ENCODE assay signal across 14 mouse cellular contexts in the genomic region with DNA sequence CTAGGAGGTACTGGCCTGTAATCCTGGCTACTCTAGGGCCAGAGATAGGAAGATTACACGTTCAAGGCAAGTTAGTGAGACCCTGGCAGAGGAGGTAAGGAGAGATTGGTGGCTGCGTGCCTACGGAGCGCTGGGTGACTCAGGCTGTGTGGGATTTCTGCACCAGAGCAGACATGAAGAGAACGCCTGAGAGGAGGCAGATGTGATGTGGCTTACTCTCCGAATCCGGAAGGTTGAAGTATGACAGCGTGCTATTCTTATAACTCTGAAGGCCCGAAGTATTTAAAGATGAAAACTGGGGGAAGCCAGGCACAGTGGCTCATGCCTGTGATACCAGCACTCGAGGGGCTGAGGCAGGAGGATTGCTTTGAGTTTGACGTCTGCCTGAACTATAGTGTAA. TPM values are rescaled to one million over a fixed set of nuclear protein-coding genes. Genes with fewer than 3 reads are reported as not detected.
A peak's percentile ranks its signal among the peaks of the same experiment; 100 is the strongest.
DNase-seq lines count a peak whose midpoint lies in the region; ATAC-seq and TF ChIP-seq lines count a peak whose summit lies in the region.
"Had no signal": no experiment of that assay in that cellular context is flagged by ENCODE, and none has a peak within 500 bp of the region (broad histone marks: within the 10 kb centered on the region; RNA-seq: fewer than 3 reads in every experiment).

No protein-coding gene starts in this region.

- H3K27me3 ChIP-seq in kidney, postnatal 0 days (ENCODE audit: insufficient read depth, low read length): no peaks in the 10 kb centered on the region
- H3K27me3 ChIP-seq: hindbrain, embryonic 15.5 days had no signal

- peaks cover 23% of the 10 kb centered on the region for H3K36me3 ChIP-seq in kidney, postnatal 0 days (ENCODE audit: insufficient read depth, low read length)
- H3K36me3 ChIP-seq: hindbrain, embryonic 15.5 days had no signal

- WGBS in kidney, postnatal 0 days: 45% methylated on average over 11 of the region's 11 CpGs

- no peak for TF ChIP-seq CTCF in kidney, postnatal 0 days (IDR thresholded peaks at IDR 0.05; ENCODE audit: low read depth)
- no peak for TF ChIP-seq CTCF in left cerebral cortex, adult 2 months (IDR thresholded peaks at IDR 0.05)

- no peak for ATAC-seq in kidney, postnatal 0 days (replicated peaks; ENCODE audit: low FRiP score, low read depth)

- intact Hi-C loops in left cerebral cortex, adult 2 months (cut with DNase I): no loop called here

- no peak overlapping the region for H3K4me3 ChIP-seq in kidney, postnatal 0 days (replicated peaks; ENCODE audit: low read depth, low read length)
- H3K4me3 ChIP-seq in left cerebral cortex, adult 2 months: no peak overlapping the region
- H3K4me3 ChIP-seq: forebrain, embryonic 12.5 days; hindbrain, embryonic 15.5 days had no signal

- H3K4me2 ChIP-seq in kidney, postnatal 0 days (ENCODE audit: low read length): no peak overlapping the region
- H3K4me2 ChIP-seq: forebrain, embryonic 12.5 days; hindbrain, embryonic 15.5 days had no signal

- H3K4me1 ChIP-seq in kidney, postnatal 0 days (replicated peaks; ENCODE audit: insufficient read depth, low read length): peaks cover 15% of the 10 kb centered on the region; the same call in 1 of the 2 replicates

- peak overlapping the region; percentile 50; the same call in 1 of the 2 replicates for H3K27ac ChIP-seq in kidney, postnatal 0 days
- H3K27ac ChIP-seq in left cerebral cortex, adult 2 months: peak overlapping the region; percentile 85
- H3K27ac ChIP-seq: forebrain, embryonic 12.5 days; hindbrain, embryonic 15.5 days; macrophage had no signal

- H3K9me3 ChIP-seq in kidney, postnatal 0 days (replicated peaks; ENCODE audit: low read length): no peaks in the 10 kb centered on the region
- H3K9me3 ChIP-seq: forebrain, embryonic 12.5 days; hindbrain, embryonic 15.5 days had no signal

- no peak overlapping the region for H3K9ac ChIP-seq in kidney, postnatal 0 days (ENCODE audit: low read depth, low read length)
- H3K9ac ChIP-seq: forebrain, embryonic 12.5 days; hindbrain, embryonic 15.5 days had no signal

- peak; percentile 83 to 87 for DNase-seq in frontal cortex, adult 2 months (ENCODE audit: extremely low spot score in 1 of 2, low spot score in 1 of 2)
- no peak for DNase-seq in frontal cortex, postnatal 10 days (ENCODE audit: low spot score in 2 of 2)
- DNase-seq in kidney, postnatal 0 days (ENCODE audit: low spot score): no peak
- no peak for DNase-seq in kidney, postnatal 36 days
- DNase-seq in 3T3-L1 (ENCODE audit: low read depth, low spot score): peak; percentile 22
- DNase-seq in left cerebral cortex, adult 2 months (ENCODE audit: extremely low spot score in 1 of 2, low spot score in 2 of 2): peak; percentile 67 to 71
- no peak for DNase-seq in spleen, postnatal 4 days (ENCODE audit: low spot score in 2 of 2)
- no peak for DNase-seq in spleen, postnatal 14 days (ENCODE audit: low spot score in 2 of 2)
- DNase-seq: adrenal gland, postnatal 25 days; cerebellum, adult 9-11 months had no signal

RNA-seq across cellular contexts. Expression of a gene that starts 15.2 kb away (rescaled TPM):
- polyA plus RNA-seq in frontal cortex, adult 2 months (2012; rRNA removed): 7.0 and 10.6 TPM in 2 replicates
- polyA plus RNA-seq in kidney, postnatal 0 days (2015; fragmentation: Nextera tagmentation; extraction: Ambion mirVana): 0.68 and 0.83 TPM in 2 replicates
- total RNA-seq in left cerebral cortex, adult 2 months (2021): 10 to 100 TPM; 16.4 to 28.6 TPM

RNA-seq across cellular contexts. Expression of a gene that starts 28.2 kb away (rescaled TPM):
- 41.1 and 49.7 TPM in 2 replicates for polyA plus RNA-seq in frontal cortex, adult 2 months (2012; rRNA removed)
- 18.3 and 19.3 TPM in 2 replicates for polyA plus RNA-seq in kidney, postnatal 0 days (2015; fragmentation: Nextera tagmentation; extraction: Ambion mirVana)
- 100 to 1,000 TPM in 1 of 2 experiments, 10 to 100 TPM in 1; 89.1 to 101 TPM for total RNA-seq in left cerebral cortex, adult 2 months (2021)

RNA-seq across cellular contexts. Expression of a gene that starts 51.6 kb away (rescaled TPM):
- polyA plus RNA-seq in frontal cortex, adult 2 months (2012; rRNA removed): 1.1 and 1.3 TPM in 2 replicates
- polyA plus RNA-seq in kidney, postnatal 0 days (2015; fragmentation: Nextera tagmentation; extraction: Ambion mirVana): 32.9 and 35.0 TPM in 2 replicates
- total RNA-seq in left cerebral cortex, adult 2 months (2021): 1 to 10 TPM; 2.1 to 2.6 TPM

RNA-seq across cellular contexts. Expression of a gene that starts 58.1 kb away (rescaled TPM):
- polyA plus RNA-seq in frontal cortex, adult 2 months (2012; rRNA removed): not detected in 2 replicates
- 0.41 and 0.78 TPM in 2 replicates for polyA plus RNA-seq in kidney, postnatal 0 days (2015; fragmentation: Nextera tagmentation; extraction: Ambion mirVana)
- total RNA-seq in left cerebral cortex, adult 2 months (2021): not detected
- total RNA-seq: adrenal gland, postnatal 25 days; layer of hippocampus, postnatal 10 days had no signal
- polyA plus RNA-seq: forebrain, embryonic 12.5 days; hindbrain, embryonic 15.5 days had no signal

Comparison
In these comparisons a context has a peak if more than half of its experiments do, and no peak if none do; other contexts are left out.
1. DNase-seq: peak in frontal cortex, adult 2 months (2 of 2), 3T3-L1 (single experiment) and left cerebral cortex, adult 2 months (2 of 2); none in frontal cortex, postnatal 10 days (0 of 2), kidney, postnatal 0 days (single experiment), kidney, postnatal 36 days (0 of 2), spleen, postnatal 4 days (0 of 2) and spleen, postnatal 14 days (0 of 2).
2. RNA of a gene that starts 51.6 kb away (polyA plus RNA-seq): 32.9 to 35.0 TPM in kidney, postnatal 0 days; 1.1 to 1.3 TPM in frontal cortex, adult 2 months; every median in the first group is over 10 times any median in the second.